Mouse (Mus musculus) heart, adult 2 months (tissue): Measurements from ENCODE around the gene Mcoln2. TPM values are rescaled to one million over a fixed set of nuclear protein-coding genes. Genes with fewer than 3 reads are reported as not detected.

Experiments
- DNase-seq, 2 experiments: peaks; one replicate each; pipeline ENCODE4 v3.0.0; 2021
- H3K27ac ChIP-seq: fragments of 200-600 bp; 2 replicates; pipeline ENCODE4 v1.8.1; 2022
- H3K27me3 ChIP-seq: fragments of 200-500 bp; 2 replicates; pipeline ENCODE4 v1.6.1; 2012; ENCODE audit warnings: mild to moderate bottlenecking, low read length, inconsistent platforms, mixed read lengths; ENCODE audit not compliant: control insufficient read depth, insufficient read depth
- H3K36me3 ChIP-seq: fragments of 200-500 bp; 2 replicates; pipeline ENCODE4 v1.6.1; 2012; ENCODE audit warnings: low read length, inconsistent platforms; ENCODE audit not compliant: control insufficient read depth, insufficient read depth
- H3K4me1 ChIP-seq: fragments of 200-500 bp; 2 replicates; pipeline ENCODE4 v1.6.1; 2011; ENCODE audit warnings: low read length; ENCODE audit not compliant: control insufficient read depth, insufficient read depth
- H3K4me3 ChIP-seq: fragments of 200-600 bp; 2 replicates; pipeline ENCODE4 v1.8.1; 2022
- H3K79me2 ChIP-seq: fragments of 200-500 bp; replicated peaks from 2 replicates; pipeline ENCODE4 v1.6.1; 2012; ENCODE audit warnings: mild to moderate bottlenecking, inconsistent platforms, low read length, moderate library complexity, mixed read lengths; ENCODE audit not compliant: control insufficient read depth, insufficient read depth
- H3K9ac ChIP-seq: fragments of 200-500 bp; 2 replicates; pipeline ENCODE4 v1.6.1; 2012; ENCODE audit warnings: low read depth, mild to moderate bottlenecking, control low read depth, inconsistent platforms, low read length, mixed read lengths
- CTCF ChIP-seq: fragments of 200-600 bp; IDR thresholded peaks from 2 replicates; pipeline ENCODE4 v1.8.1; 2022; ENCODE audit warnings: antibody characterized with exemption, mild to moderate bottlenecking, moderate library complexity
- EP300 ChIP-seq: fragments of 200-500 bp; IDR thresholded peaks from 2 replicates; pipeline ENCODE4 v1.6.1; 2011; ENCODE audit warnings: low read depth, low read length, control low read depth; ENCODE audit not compliant: insufficient read depth
- POLR2A ChIP-seq: fragments of 200-500 bp; IDR thresholded peaks from 2 replicates; pipeline ENCODE4 v1.6.1; 2011; ENCODE audit warnings: mild to moderate bottlenecking, low read depth, low read length, control low read depth; ENCODE audit not compliant: insufficient read depth
- WGBS: fragments of 180-500 bp; shearing (Covaris S2); methylation state at CpG from one replicate; pipeline ENCODE4 v1.1.7; 2018; 5-methylcytosine and 5-hydroxymethylcytosine counted together
- intact Hi-C: fragments of 180-260 bp; cut with DNase I; formaldehyde crosslinking; loops from one replicate; pipeline ENCODE4 v1.15.1; 2025
- polyA plus RNA-seq: library from polyadenylated mRNA; depleted of rRNA; stranded (reverse); fragments of >200 nt; gene quantifications from 2 replicates; pipeline ENCODE4 v1.2.3, GENCODE M21; 2012
- total RNA-seq, 2 experiments: library from RNA; stranded (reverse); gene quantifications; 2 replicates each; pipeline ENCODE4 v1.2.3; 2021

Mcoln2 gene
- total and polyA plus RNA-seq, 3 experiments = 0.18 to 0.41 TPM; not detected in 1

- intact Hi-C loops = no loop called here
- WGBS = 67% methylated on average over 5 of the region's 5 CpGs
Measured at GRCm38 (mm10) chr3:146213336-146213735, 63.7 kb downstream of the Mcoln2 start.

GRCm38 (mm10) chr3:146216561-146216960 lies 66.9 kb downstream of the Mcoln2 start:
- no peaks in the 10 kb centered on the region for H3K79me2 ChIP-seq
- H3K27me3 ChIP-seq = peaks cover 6% of the 10 kb centered on the region; the same call in 1 of the 2 replicates
- no peak overlapping the region for H3K4me3 ChIP-seq
- H3K27ac ChIP-seq = no peak overlapping the region
- peaks cover 3% of the 10 kb centered on the region; the same call in 1 of the 2 replicates for H3K4me1 ChIP-seq
- H3K9ac ChIP-seq = no peak overlapping the region
- WGBS = 87% methylated on average over 3 of the region's 3 CpGs
- intact Hi-C loops = no loop called here
- no peak for DNase-seq
- H3K36me3 ChIP-seq = no peaks in the 10 kb centered on the region
- TF ChIP-seq CTCF (no peak), EP300 (no peak), POLR2A (no peak)

More at GRCm38 (mm10) chr3:146213336-146213735, 63.7 kb downstream of the Mcoln2 start:
- H3K79me2 ChIP-seq = no peaks in the 10 kb centered on the region
- H3K36me3 ChIP-seq = no peaks in the 10 kb centered on the region
- H3K27ac ChIP-seq = no peak overlapping the region
- H3K4me1 ChIP-seq = no peaks in the 10 kb centered on the region
- H3K4me3 ChIP-seq = no peak overlapping the region
- no peak overlapping the region for H3K9ac ChIP-seq
- no peak for DNase-seq
- TF ChIP-seq EP300 (no peak), POLR2A (no peak), CTCF (no peak)
- no peaks in the 10 kb centered on the region for H3K27me3 ChIP-seq

- H3K79me2 ChIP-seq = no peaks in the 10 kb centered on the region
- DNase-seq = peak; percentile 52 to 59
- H3K4me3 ChIP-seq = peak within 1 kb of the TSS; percentile 38
- no peaks in the 10 kb centered on the region for H3K36me3 ChIP-seq
- peaks cover 6% of the 10 kb centered on the region; the same call in 1 of the 2 replicates for H3K27me3 ChIP-seq
- intact Hi-C loops = no loop called here
- H3K27ac ChIP-seq = no peak within 1 kb of the TSS
- WGBS = 3% methylated on average over 70 of the region's 73 CpGs
- peak within 1 kb of the TSS; percentile 57; the same call in 1 of the 2 replicates for H3K9ac ChIP-seq
- TF ChIP-seq POLR2A = no peak
- TF ChIP-seq CTCF = peak; percentile 62
- no peak for TF ChIP-seq EP300
- H3K4me1 ChIP-seq = peaks cover 3% of the 10 kb centered on the region; the same call in 1 of the 2 replicates
Measured at GRCm38 (mm10) chr3:146220776-146221486, 71.3 kb downstream of the Mcoln2 start, which contains the start of gene Lpar3. Gene Lpar3, plus strand, starts transcription at chr3:146220963.

DNA sequence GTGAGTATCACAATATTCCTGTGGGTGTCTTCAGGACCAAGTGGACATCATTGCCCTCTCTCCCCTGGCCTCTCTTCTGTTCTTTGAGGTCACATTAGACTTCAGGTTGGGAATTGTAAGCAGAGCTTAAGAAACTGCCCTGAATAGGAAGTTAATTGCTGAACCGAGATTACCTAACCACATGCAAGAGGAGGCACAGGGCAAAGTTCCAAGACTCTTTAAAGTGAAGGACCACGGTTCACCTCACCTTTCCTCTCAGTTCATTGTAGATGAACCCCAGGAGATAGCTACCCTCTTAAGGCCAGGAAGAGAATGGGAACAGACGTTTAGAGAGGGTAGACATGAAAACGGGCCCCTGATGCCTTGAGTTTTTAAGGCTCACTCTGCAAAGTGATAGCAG lies 74.6 kb downstream of the Mcoln2 start:
- peaks cover 6% of the 10 kb centered on the region; the same call in 1 of the 2 replicates for H3K27me3 ChIP-seq
- H3K79me2 ChIP-seq = no peaks in the 10 kb centered on the region
- no peak overlapping the region for H3K4me3 ChIP-seq
- H3K36me3 ChIP-seq = no peaks in the 10 kb centered on the region
- H3K27ac ChIP-seq = no peak overlapping the region
- 63% methylated on average over 4 of the region's 4 CpGs for WGBS
- no peak for DNase-seq
- H3K9ac ChIP-seq = no peak overlapping the region
- H3K4me1 ChIP-seq = peaks cover 3% of the 10 kb centered on the region; the same call in 1 of the 2 replicates
- TF ChIP-seq EP300 (no peak), POLR2A (no peak), CTCF (no peak)
- intact Hi-C loops = no loop called here

GRCm38 (mm10) chr3:146225061-146225761 lies 75.6 kb downstream of the Mcoln2 start:
- intact Hi-C loops = no loop called here
- Histone ChIP-seq H3K27ac (no peak overlapping the region), H3K4me1 (peaks cover 3% of the 10 kb centered on the region; the same call in 1 of the 2 replicates), H3K79me2 (no peaks in the 10 kb centered on the region), H3K27me3 (peaks cover 6% of the 10 kb centered on the region; the same call in 1 of the 2 replicates), H3K36me3 (no peaks in the 10 kb centered on the region), H3K4me3 (no peak overlapping the region), H3K9ac (no peak overlapping the region)
- no peak for DNase-seq
- 70% methylated on average over 7 of the region's 7 CpGs for WGBS
- TF ChIP-seq POLR2A = no peak

DNA sequence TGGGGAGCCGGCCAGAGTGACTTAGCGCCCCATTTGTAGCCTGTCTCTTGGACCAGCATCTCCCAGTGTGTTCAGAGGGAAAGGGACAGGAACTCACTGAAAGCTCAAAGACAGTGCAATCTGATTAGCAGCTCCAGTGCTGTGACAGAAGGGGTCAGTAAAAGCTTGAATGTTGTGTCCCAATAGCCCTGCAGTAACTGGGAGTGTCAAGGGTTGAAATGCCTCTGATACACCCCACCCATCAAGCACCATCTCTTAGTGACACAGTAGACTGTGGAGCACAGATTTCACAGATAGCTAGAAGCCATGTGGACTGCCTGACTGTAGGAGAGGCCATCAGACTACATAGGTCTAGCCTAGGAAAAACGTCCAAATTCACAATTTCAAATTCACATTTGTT lies 77.8 kb downstream of the Mcoln2 start:
- Histone ChIP-seq H3K4me3 (no peak overlapping the region), H3K27ac (no peak overlapping the region), H3K27me3 (no peaks in the 10 kb centered on the region), H3K9ac (no peak overlapping the region), H3K4me1 (no peaks in the 10 kb centered on the region), H3K36me3 (no peaks in the 10 kb centered on the region), H3K79me2 (no peaks in the 10 kb centered on the region)
- intact Hi-C loops = no loop called here
- TF ChIP-seq EP300 = no peak
- no peak for TF ChIP-seq CTCF
- no peak for TF ChIP-seq POLR2A
- no peak for DNase-seq
- 57% methylated on average over 3 of the region's 3 CpGs for WGBS
